Mouse (Mus musculus): ENCODE measurements at regions not wholly inside any gene's neighbourhood (a gene's known extent, or its start where the extent isn't known, plus 50 kb on each side); places are given as distances from the start of the nearest gene placed in this dataset.

DNA sequence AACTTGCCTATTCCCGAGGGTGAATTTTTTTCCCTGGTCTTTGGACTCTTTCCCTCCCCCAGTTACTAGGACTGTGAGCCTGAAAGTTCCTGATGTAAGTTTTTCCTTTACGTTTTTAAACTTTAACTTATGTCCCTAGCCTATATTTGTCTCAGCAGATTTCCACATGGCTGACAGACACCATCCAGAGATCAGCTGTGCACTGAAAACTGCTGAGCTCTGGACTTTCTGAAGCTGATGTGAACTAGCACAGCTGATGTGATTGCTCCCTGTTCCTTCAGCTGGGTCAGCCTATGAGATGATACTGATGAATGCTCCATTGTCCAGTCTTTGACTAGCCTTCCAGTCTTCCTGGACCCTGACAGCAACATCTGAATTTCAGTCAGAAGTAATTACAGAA is 271.5 kb downstream of the Rpl10l start:
- TF ChIP-seq CTCF (IDR thresholded peaks at IDR 0.05; ENCODE audit: low read depth) (no peak), EP300 (optimal IDR thresholded peaks at IDR 0.05) (no peak)
